Mouse (Mus musculus) thymus, adult 18-20 months (tissue): ENCODE data around the gene Vcam1.

ENCODE experiments used
- DNase-seq, 2 experiments: peaks; one replicate each; pipeline ENCODE4 v3.0.0; 2022; ENCODE audit warnings: mixed read lengths in 2 of 2

The Vcam1 gene

GRCm38 (mm10) chr3:116080939-116081676, 48.4 kb downstream of the Vcam1 start:
- DNase-seq, result no peak

DNA sequence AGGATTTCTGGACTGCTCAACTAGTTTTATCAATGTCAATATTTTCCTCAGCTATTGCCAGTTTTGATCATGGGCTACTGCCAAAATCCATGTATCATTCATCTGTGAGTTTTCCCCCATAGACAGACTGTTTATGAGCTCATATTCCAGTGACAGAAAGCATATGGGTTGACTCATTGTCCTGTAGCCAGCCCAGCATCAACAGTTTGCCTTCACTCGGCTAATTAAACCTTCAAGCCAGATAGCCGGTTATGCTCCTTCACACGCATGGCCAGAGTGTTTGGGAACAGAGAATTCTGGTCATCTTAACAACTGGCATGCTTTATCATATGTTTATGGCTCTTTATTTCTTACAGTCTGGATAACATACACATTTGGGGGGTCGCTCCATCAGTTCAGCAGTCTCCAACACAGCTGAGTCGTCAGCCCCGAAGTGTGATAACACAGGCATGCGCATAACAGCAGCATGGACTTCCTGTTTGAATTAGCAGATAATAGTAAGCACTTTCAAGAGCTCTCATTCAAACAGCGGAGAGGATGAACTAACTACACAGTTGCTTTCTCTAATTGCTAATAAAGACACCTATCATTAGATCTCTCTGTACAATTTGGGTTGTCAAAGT, 49.2 kb downstream of the Vcam1 start:
- no peak for DNase-seq

- no peak for DNase-seq
Measured at GRCm38 (mm10) chr3:116078490-116078889, 51.0 kb downstream of the Vcam1 start.

- DNase-seq, result no peak
Measured at GRCm38 (mm10) chr3:116076739-116077138, 52.7 kb downstream of the Vcam1 start.

DNA sequence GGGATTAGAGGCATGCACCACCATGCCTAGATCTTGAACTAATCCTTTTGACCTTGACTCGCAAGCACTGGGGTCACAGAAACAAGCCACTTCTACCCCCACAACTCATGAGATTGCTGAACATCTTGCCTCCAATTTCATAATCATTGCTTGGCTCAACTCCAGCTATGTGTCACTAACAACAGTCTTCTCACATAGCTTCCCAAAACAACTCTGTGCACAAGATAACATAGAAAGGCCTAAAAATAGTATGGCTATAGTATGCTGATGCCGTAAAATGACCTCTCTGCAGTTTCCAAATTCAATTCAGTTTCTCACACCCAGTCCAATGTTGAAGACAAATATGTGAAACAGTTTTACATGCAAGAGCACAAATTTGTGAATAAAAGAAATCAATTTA, 56.9 kb downstream of the Vcam1 start:
- DNase-seq, result no peak

- no peak for DNase-seq
Measured at GRCm38 (mm10) chr3:116062141-116062540, 67.3 kb downstream of the Vcam1 start.

DNA sequence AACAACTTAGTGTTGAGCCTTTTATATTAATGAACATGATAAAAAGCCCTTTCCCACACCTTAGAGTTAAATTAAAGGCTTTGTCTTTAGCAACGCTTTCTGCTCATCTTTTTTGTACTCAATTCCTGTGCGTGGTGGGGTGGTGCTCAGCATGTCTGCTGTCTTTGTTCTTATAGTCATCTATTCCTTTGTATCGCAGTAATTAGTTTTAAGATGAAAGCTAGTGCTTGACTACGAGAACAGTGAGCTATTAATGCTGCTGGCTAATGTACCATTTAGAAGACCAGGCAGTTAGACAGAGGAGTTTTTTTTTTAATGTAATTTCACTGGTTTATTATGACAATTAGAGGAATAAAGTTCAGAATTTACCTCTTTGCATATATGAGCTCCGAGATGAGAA, 69.2 kb downstream of the Vcam1 start:
- no peak for DNase-seq
